Mouse (Mus musculus) neural tube, embryonic 14.5 days (tissue): ENCODE results near the gene Lsm11. TPM values are rescaled to one million over a fixed set of nuclear protein-coding genes. Genes with fewer than 3 reads are reported as not detected.

Experiments
- ATAC-seq: fragments of 200-750 bp; cut with Nextera tagmentation; 2 replicates; pipeline ENCODE4 v1.8.0; 2017; ENCODE audit warnings: low read depth, mild to moderate bottlenecking, moderate TSS enrichment, moderate library complexity
- H3K27ac ChIP-seq: fragments of 300-500 bp; sonication (generic); 2 replicates; pipeline ENCODE4 v1.5.1; 2014; ENCODE audit warnings: low read depth, mild to moderate bottlenecking, control low read depth, low read length, moderate library complexity, mixed read lengths
- H3K27me3 ChIP-seq: fragments of 300-500 bp; sonication (generic); 2 replicates; pipeline ENCODE4 v1.6.1; 2014; ENCODE audit warnings: low read length; ENCODE audit not compliant: control insufficient read depth, insufficient read depth
- H3K36me3 ChIP-seq: fragments of 300-500 bp; sonication (generic); 2 replicates; pipeline ENCODE4 v1.6.1; 2014; ENCODE audit warnings: low read length, mixed read lengths; ENCODE audit not compliant: control insufficient read depth, insufficient read depth
- H3K4me1 ChIP-seq: fragments of 300-500 bp; sonication (generic); 2 replicates; pipeline ENCODE4 v1.6.1; 2014; ENCODE audit warnings: low read length; ENCODE audit not compliant: control insufficient read depth, insufficient read depth
- H3K4me2 ChIP-seq: fragments of 300-500 bp; sonication (generic); 2 replicates; pipeline ENCODE4 v1.6.1; 2014; ENCODE audit warnings: mild to moderate bottlenecking, low read depth, low read length, control low read depth
- H3K4me3 ChIP-seq: fragments of 300-500 bp; sonication (generic); 2 replicates; pipeline ENCODE4 v1.5.1; 2014; ENCODE audit warnings: low read depth, low read length, control low read depth, mixed read lengths
- H3K9ac ChIP-seq: fragments of 300-500 bp; sonication (generic); replicated peaks from 2 replicates; pipeline ENCODE4 v1.6.1; 2014; ENCODE audit warnings: low read depth, mild to moderate bottlenecking, control low read depth, low read length, mixed read lengths
- H3K9me3 ChIP-seq: fragments of 300-500 bp; sonication (generic); 2 replicates; pipeline ENCODE4 v1.6.1; 2016; ENCODE audit warnings: low read length; ENCODE audit not compliant: control insufficient read depth
- WGBS: fragments of 180-500 bp; shearing (Covaris S2); extraction: QIAGEN DNeasy Blood & Tissue Kit; methylation state at CpG from one replicate; pipeline ENCODE4 v1.1.7; 2014; 5-methylcytosine and 5-hydroxymethylcytosine counted together
- polyA plus RNA-seq: library from polyadenylated mRNA; unstranded; fragments of >200 nt; fragmentation: Nextera tagmentation; extraction: Ambion mirVana; gene quantifications from 2 replicates; pipeline ENCODE4 v1.2.1, GENCODE M21; 2014

Gene Lsm11
- polyA plus RNA-seq, 1 experiment from 2014 or later: 29.4 TPM

GRCm38 (mm10) chr11:45918836-45919235, 25.9 kb downstream of the Lsm11 start:
- Histone ChIP-seq H3K27ac (no peak overlapping the region), H3K4me1 (peaks cover 8% of the 10 kb centered on the region), H3K4me3 (no peak overlapping the region), H3K36me3 (no peaks in the 10 kb centered on the region), H3K9ac (no peak overlapping the region), H3K4me2 (no peak overlapping the region), H3K9me3 (no peaks in the 10 kb centered on the region), H3K27me3 (no peaks in the 10 kb centered on the region)
- no peak for ATAC-seq
- WGBS: 69% methylated on average over 4 of the region's 4 CpGs

- no peak overlapping the region for H3K9ac ChIP-seq
- H3K4me3 ChIP-seq: no peak overlapping the region
- no peaks in the 10 kb centered on the region for H3K36me3 ChIP-seq
- no peak for ATAC-seq
- H3K9me3 ChIP-seq: no peaks in the 10 kb centered on the region
- H3K4me1 ChIP-seq: peaks cover 8% of the 10 kb centered on the region
- no peak overlapping the region for H3K27ac ChIP-seq
- no peak overlapping the region for H3K4me2 ChIP-seq
- no peaks in the 10 kb centered on the region for H3K27me3 ChIP-seq
- 94% methylated on average over 6 of the region's 6 CpGs for WGBS
These were observed 26.7 kb downstream of the Lsm11 start for GRCm38 (mm10) chr11:45918018-45918417.

- H3K36me3 ChIP-seq: no peaks in the 10 kb centered on the region
- 89% methylated on average over 10 of the region's 10 CpGs for WGBS
- no peak overlapping the region for H3K4me3 ChIP-seq
- no peak overlapping the region for H3K27ac ChIP-seq
- no peaks in the 10 kb centered on the region for H3K9me3 ChIP-seq
- H3K9ac ChIP-seq: no peak overlapping the region
- H3K4me1 ChIP-seq: peaks cover 4% of the 10 kb centered on the region
- no peak overlapping the region for H3K4me2 ChIP-seq
- no peak for ATAC-seq
- H3K27me3 ChIP-seq: no peaks in the 10 kb centered on the region
These were observed 28.5 kb downstream of the Lsm11 start for GRCm38 (mm10) chr11:45916196-45916595.

- H3K27me3 ChIP-seq: no peaks in the 10 kb centered on the region
- peak; percentile 55; the same call in 1 of the 2 replicates for ATAC-seq
- H3K27ac ChIP-seq: no peak overlapping the region
- no peak overlapping the region for H3K9ac ChIP-seq
- no peaks in the 10 kb centered on the region for H3K4me1 ChIP-seq
- H3K4me3 ChIP-seq: no peak overlapping the region
- no peak overlapping the region for H3K4me2 ChIP-seq
- 66% methylated on average over 5 of the region's 5 CpGs for WGBS
- peaks cover 27% of the 10 kb centered on the region for H3K36me3 ChIP-seq
- no peaks in the 10 kb centered on the region for H3K9me3 ChIP-seq
These were observed 34.0 kb downstream of the Lsm11 start for GRCm38 (mm10) chr11:45910701-45911100.

- H3K27me3 ChIP-seq: no peaks in the 10 kb centered on the region
- H3K27ac ChIP-seq: no peak overlapping the region
- H3K36me3 ChIP-seq: peaks cover 31% of the 10 kb centered on the region
- H3K4me2 ChIP-seq: no peak overlapping the region
- 98% methylated on average over 7 of the region's 7 CpGs for WGBS
- no peak overlapping the region for H3K9ac ChIP-seq
- no peak overlapping the region for H3K4me3 ChIP-seq
- no peaks in the 10 kb centered on the region for H3K9me3 ChIP-seq
- ATAC-seq: no peak
- no peaks in the 10 kb centered on the region for H3K4me1 ChIP-seq
These were observed 35.8 kb downstream of the Lsm11 start for GRCm38 (mm10) chr11:45908894-45909293.

- Histone ChIP-seq H3K27ac (no peak overlapping the region), H3K36me3 (peaks cover 31% of the 10 kb centered on the region), H3K9ac (no peak overlapping the region), H3K4me2 (no peak overlapping the region), H3K4me3 (no peak overlapping the region), H3K4me1 (no peaks in the 10 kb centered on the region), H3K27me3 (no peaks in the 10 kb centered on the region), H3K9me3 (no peaks in the 10 kb centered on the region)
- 94% methylated on average over 7 of the region's 7 CpGs for WGBS
- ATAC-seq: no peak
These were observed 36.7 kb downstream of the Lsm11 start for GRCm38 (mm10) chr11:45908070-45908469.

- H3K4me1 ChIP-seq: no peaks in the 10 kb centered on the region
- WGBS: 81% methylated on average over 5 of the region's 5 CpGs
- H3K4me3 ChIP-seq: no peak overlapping the region
- no peaks in the 10 kb centered on the region for H3K9me3 ChIP-seq
- no peaks in the 10 kb centered on the region for H3K27me3 ChIP-seq
- no peak overlapping the region for H3K9ac ChIP-seq
- ATAC-seq: no peak
- no peak overlapping the region for H3K27ac ChIP-seq
- no peak overlapping the region for H3K4me2 ChIP-seq
- H3K36me3 ChIP-seq: peaks cover 31% of the 10 kb centered on the region
These were observed 37.4 kb downstream of the Lsm11 start for GRCm38 (mm10) chr11:45907301-45907700.

- no peak overlapping the region for H3K27ac ChIP-seq
- H3K4me2 ChIP-seq: no peak overlapping the region
- no peak for ATAC-seq
- peaks cover 31% of the 10 kb centered on the region for H3K36me3 ChIP-seq
- no peaks in the 10 kb centered on the region for H3K4me1 ChIP-seq
- no peak overlapping the region for H3K9ac ChIP-seq
- WGBS: 95% methylated on average over 8 of the region's 8 CpGs
- H3K27me3 ChIP-seq: no peaks in the 10 kb centered on the region
- H3K9me3 ChIP-seq: no peaks in the 10 kb centered on the region
- H3K4me3 ChIP-seq: no peak overlapping the region
These were observed 38.5 kb downstream of the Lsm11 start for GRCm38 (mm10) chr11:45906109-45906786.

- H3K4me1 ChIP-seq: peaks cover 5% of the 10 kb centered on the region; the same call in 1 of the 2 replicates
- ATAC-seq: peak; percentile 86
- no peaks in the 10 kb centered on the region for H3K27me3 ChIP-seq
- H3K4me2 ChIP-seq: no peak overlapping the region
- H3K9ac ChIP-seq: no peak overlapping the region
- peaks cover 14% of the 10 kb centered on the region for H3K36me3 ChIP-seq
- H3K4me3 ChIP-seq: no peak overlapping the region
- H3K9me3 ChIP-seq: no peaks in the 10 kb centered on the region
- no peak overlapping the region for H3K27ac ChIP-seq
- WGBS: 55% methylated on average over 11 of the region's 11 CpGs
These were observed 44.3 kb downstream of the Lsm11 start for GRCm38 (mm10) chr11:45900233-45901015.
